Mouse (Mus musculus): ENCODE data around the gene Pou6f2.

GRCm38 (mm10) chr13:18128053-18128452 is 269.4 kb downstream of the Pou6f2 start:
- TF ChIP-seq POLR2A (IDR thresholded peaks at IDR 0.05; ENCODE audit: low read depth, low read length) = no peak
- TF ChIP-seq CTCF (conservative IDR thresholded peaks at IDR 0.05; ENCODE audit: insufficient read depth, insufficient read length, low read depth, low read length) = no peak
